Mouse (Mus musculus) layer of hippocampus, postnatal 10 days (tissue): ENCODE results near the gene Gm9945. TPM values are rescaled to one million over a fixed set of nuclear protein-coding genes. Genes with fewer than 3 reads are reported as not detected.

Experiments
- DNase-seq, 2 experiments: peaks; one replicate each; pipeline ENCODE4 v3.0.0; 2021; ENCODE audit warnings: low spot score in 2 of 2
- total RNA-seq, 2 experiments: library from RNA; stranded (reverse); gene quantifications; 2 replicates each; pipeline ENCODE4 v1.2.3; 2021

Gm9945 gene
- total RNA-seq, 2 experiments from 2014 or later: 1.1 to 1.5 TPM

DNA sequence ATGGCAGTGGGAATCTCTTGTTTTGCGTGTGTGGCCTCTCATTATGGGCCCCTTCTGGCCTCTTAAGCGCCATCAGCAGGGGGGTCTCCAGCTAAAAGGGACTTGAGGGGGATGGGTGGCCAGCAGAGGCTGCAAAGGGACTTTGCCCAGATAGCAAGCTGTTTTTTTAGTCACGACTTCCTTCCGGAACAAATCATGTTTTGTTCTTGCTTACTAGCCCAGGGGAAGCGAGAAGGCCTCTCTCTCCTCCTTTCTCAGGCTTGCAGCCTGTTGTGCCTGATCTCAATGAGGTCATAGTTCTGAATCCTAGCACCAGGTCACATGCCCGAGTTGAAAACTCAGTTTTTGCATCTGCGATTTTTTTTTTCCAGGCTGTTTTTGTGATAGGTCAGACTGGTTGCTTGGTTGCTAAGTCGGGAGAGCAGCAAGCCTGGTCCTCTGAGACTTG, 12.0 kb downstream of the Gm9945 start:
- no peak for DNase-seq

GRCm38 (mm10) chr11:53493243-53493955, 13.4 kb downstream of the Gm9945 start:
- DNase-seq: no peak

DNA sequence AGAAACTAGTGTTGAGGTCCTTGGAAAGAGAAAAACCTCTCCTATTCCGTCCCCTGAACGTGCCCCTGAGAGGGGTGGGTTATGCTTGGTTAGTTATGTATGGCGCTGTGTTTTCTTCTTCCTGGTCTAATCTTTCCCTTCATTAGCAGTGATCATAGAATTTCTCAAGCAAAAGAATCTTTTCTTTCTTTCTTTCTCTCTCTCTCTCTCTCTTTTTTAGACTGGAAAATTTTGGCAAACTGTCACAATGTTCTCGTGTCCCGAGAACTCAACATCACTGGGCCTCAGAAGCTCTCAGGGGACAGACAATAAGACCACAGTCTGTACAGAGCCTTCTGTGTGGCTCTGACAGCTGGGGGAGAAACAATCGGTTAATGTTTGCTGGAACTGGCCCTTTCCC, 15.5 kb downstream of the Gm9945 start:
- no peak for DNase-seq

GRCm38 (mm10) chr11:53496946-53497345, 17.0 kb downstream of the Gm9945 start:
- no peak for DNase-seq

- no peak for DNase-seq
Measured at GRCm38 (mm10) chr11:53500569-53500968, 20.6 kb downstream of the Gm9945 start.

GRCm38 (mm10) chr11:53502039-53502765, 22.2 kb downstream of the Gm9945 start:
- no peak for DNase-seq

- no peak for DNase-seq
Measured at GRCm38 (mm10) chr11:53503738-53504137, 23.8 kb downstream of the Gm9945 start.

- DNase-seq: no peak
Measured at GRCm38 (mm10) chr11:53504376-53504775, 24.4 kb downstream of the Gm9945 start.

GRCm38 (mm10) chr11:53505026-53505663, 25.2 kb downstream of the Gm9945 start:
- DNase-seq: peak in 1 of 2 experiments; percentile 41

GRCm38 (mm10) chr11:53507098-53507805, 27.3 kb downstream of the Gm9945 start:
- DNase-seq: no peak

- no peak for DNase-seq
Measured at GRCm38 (mm10) chr11:53508152-53508551, 28.2 kb downstream of the Gm9945 start.

DNA sequence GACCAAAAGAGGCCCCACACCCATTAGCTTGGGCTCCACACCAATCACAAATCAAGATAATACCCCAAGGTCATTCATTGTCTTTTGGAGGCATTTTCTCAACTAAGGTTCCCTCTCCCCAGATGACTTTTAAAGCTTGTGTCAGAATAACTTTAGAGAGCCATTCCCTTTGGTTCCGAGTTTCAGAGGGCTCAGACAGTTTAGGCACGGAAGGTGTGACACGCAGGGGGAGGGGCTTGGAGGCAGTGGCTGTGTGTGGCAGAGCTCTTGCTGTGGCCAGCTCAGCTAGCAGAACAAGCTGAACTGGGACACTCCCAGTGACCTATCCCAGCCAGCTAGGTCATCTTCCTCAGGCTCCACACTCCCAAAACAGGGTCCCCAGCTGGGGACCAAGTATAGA, 28.6 kb downstream of the Gm9945 start:
- DNase-seq: no peak

DNA sequence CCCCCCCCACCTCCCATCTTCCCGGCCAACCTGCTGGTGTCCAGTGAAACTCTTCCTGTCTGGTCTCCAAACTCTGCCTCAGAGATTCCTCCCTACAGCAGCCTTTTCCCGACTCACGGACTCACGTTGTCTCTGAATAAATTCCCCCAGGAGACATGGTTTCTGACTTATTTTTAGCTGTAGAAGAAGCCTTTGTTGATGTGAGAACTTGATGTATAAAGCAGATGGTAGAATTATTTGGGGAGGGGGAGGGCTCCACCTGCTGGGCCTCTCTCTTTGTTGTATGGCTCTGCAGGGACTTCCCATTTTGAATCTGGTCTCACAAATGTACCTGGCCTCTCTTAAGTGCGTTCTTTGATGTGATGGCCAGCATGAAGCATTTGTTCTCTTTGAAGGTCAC, 30.4 kb downstream of the Gm9945 start:
- no peak for DNase-seq

GRCm38 (mm10) chr11:53516775-53517627, 37.0 kb downstream of the Gm9945 start:
- no peak for DNase-seq

GRCm38 (mm10) chr11:53518759-53519158, 38.8 kb downstream of the Gm9945 start:
- DNase-seq: no peak

GRCm38 (mm10) chr11:53519207-53520121, 39.5 kb downstream of the Gm9945 start, which contains the start of gene Sept8:
Sept8 (plus strand) TSS chr11:53519257.
- DNase-seq: peak; percentile 66 to 80

DNA sequence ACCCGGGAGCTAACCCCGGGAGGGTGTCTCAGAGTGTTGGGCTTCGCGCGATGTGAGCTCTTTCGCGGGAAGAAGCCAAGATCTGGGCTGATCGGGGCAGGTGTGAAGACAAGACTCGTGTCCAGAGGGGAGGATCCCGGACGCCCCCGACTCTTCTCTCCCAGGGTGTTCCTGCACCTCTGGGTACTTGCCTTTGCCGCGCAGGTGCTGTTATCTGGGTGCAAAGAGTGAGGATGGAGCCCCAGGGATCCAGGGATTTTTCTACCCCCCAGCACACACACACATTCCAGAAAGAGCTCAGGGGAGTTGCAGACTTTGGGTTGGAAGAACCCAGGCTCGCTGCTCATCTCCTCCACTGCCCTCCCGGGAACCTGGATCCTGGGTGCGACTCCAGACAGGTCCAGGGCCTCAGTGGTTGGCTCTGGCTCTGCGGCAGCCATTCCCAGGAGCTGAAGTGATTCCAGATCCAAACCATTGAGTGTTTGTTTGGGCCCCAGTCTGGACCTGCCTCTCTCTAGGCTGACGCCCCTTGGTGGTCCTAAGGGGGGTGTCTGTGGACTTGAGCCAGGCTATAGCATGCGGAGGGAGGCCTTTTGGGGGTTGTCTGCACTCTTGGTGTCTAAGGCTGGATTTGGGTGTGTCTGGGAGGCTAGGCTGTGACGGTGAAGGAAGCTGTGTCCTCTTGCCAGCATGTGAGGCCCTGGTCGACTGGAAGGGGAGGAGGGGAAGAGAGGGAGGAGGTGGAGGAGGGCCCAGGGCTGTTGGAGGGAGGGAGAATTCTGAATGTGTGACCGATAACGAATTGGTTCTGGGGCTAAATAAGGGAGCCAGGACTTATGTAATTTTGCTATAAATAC, 40.4 kb downstream of the Gm9945 start:
- DNase-seq: peak; percentile 53 to 61

DNA sequence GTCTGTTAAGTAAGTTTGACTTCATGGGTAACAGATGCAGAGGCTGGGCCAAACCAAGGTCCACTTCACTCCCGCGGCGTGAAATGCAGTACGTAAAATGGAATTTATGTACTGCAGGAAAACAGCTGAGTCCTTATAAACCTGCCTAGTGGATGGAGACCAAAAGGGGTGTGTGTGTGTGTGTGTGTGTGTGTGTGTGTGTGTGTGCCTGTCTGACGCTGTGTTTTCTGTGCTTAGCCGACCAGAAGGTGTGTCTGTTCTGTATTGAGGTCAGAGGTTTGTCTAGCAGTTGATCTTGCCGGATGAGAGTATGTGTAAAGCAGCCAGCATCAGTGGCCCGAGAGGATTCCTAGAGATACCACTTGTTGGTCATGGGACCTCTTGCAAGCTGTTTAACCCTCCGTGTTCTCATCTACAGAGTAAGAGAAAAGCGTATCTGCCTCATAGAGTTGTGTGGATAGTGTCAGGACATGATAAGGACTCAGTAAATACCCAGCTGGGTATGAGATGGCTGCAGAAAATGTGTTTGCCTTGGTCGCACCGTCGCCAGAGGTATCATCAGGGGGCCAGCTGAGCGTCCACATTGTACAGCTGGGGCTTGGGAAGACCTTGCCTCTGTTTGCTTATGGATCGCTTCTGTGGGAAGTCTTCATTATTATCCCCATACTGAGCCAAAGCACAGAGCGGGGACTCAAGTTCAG, 41.3 kb downstream of the Gm9945 start:
- no peak for DNase-seq
